8 mouse cellular contexts compared by ENCODE assay signal in genomic region chrX:36744735-36745134, GRCm38 (mm10). TPM values are rescaled to one million over a fixed set of nuclear protein-coding genes. Genes with fewer than 3 reads are reported as not detected.
DNase-seq lines count a peak whose midpoint lies in the region; TF ChIP-seq lines count a peak whose summit lies in the region.

No protein-coding gene starts in this region.

- peak; percentile 23 for DNase-seq in kidney, adult 9 months
- no peak for DNase-seq in kidney, adult 11 months
- peak; percentile 22 to 57 for DNase-seq in kidney, postnatal 4 days
- DNase-seq in right cerebral cortex, postnatal 25 days = peak; percentile 10
- no peak for DNase-seq in cerebellum, postnatal 4 days (ENCODE audit: low spot score in 2 of 2)
- no peak for DNase-seq in embryo, embryonic 11 days

- no peak for TF ChIP-seq POLR2A in ES-Bruce4 (IDR thresholded peaks at IDR 0.05; ENCODE audit: insufficient read depth, low read length)
- peak; percentile 31; the same call in 1 of the 2 replicates for TF ChIP-seq POLR2A in embryonic fibroblast, embryonic 13.5 days (IDR thresholded peaks at IDR 0.05; ENCODE audit: low read depth, low read length)

- no peak overlapping the region for H3K9ac ChIP-seq in ES-Bruce4 (ENCODE audit: low read depth, poor library complexity, severe bottlenecking)

- peak overlapping the region; percentile 49 for H3K27ac ChIP-seq in ES-Bruce4 (ENCODE audit: insufficient read depth, low read length)
- H3K27ac ChIP-seq in embryonic fibroblast, embryonic 13.5 days (ENCODE audit: insufficient read depth, low read length) = no peak overlapping the region

- TF ChIP-seq EP300 in ES-Bruce4 (IDR thresholded peaks at IDR 0.05; ENCODE audit: insufficient read depth, low read depth, low read length) = no peak

- H3K4me3 ChIP-seq in ES-Bruce4 (ENCODE audit: low read depth, low read length) = peak overlapping the region; percentile 40
- no peak overlapping the region for H3K4me3 ChIP-seq in embryonic fibroblast, embryonic 13.5 days (ENCODE audit: insufficient read depth, low read length)

- H3K27me3 ChIP-seq in ES-Bruce4 (ENCODE audit: control insufficient read depth, insufficient read depth, low read length, poor library complexity, severe bottlenecking) = no peaks in the 10 kb centered on the region

- H3K4me1 ChIP-seq in ES-Bruce4 (ENCODE audit: control insufficient read depth, insufficient read depth, low read length) = no peaks in the 10 kb centered on the region
- peaks cover 3% of the 10 kb centered on the region for H3K4me1 ChIP-seq in embryonic fibroblast, embryonic 13.5 days (ENCODE audit: control insufficient read depth, insufficient read depth, low read length)

- H3K9me3 ChIP-seq in ES-Bruce4 (replicated peaks; ENCODE audit: control insufficient read depth, insufficient read depth, low read length, poor library complexity, severe bottlenecking) = no peaks in the 10 kb centered on the region

- H3K36me3 ChIP-seq in ES-Bruce4 (ENCODE audit: control insufficient read depth, insufficient read depth, low read length, poor library complexity, severe bottlenecking) = no peaks in the 10 kb centered on the region

- no peak for TF ChIP-seq CTCF in ES-Bruce4 (IDR thresholded peaks at IDR 0.05; ENCODE audit: low read depth, low read length)
- no peak for TF ChIP-seq CTCF in embryonic fibroblast, embryonic 13.5 days (IDR thresholded peaks at IDR 0.05; ENCODE audit: borderline replicate concordance, insufficient read depth, low read length)

RNA-seq across cellular contexts. Expression of gene Slc25a43, which starts 1.3 kb away (rescaled TPM):
- 5.2 and 7.8 TPM in 2 replicates for polyA plus RNA-seq in ES-Bruce4 (2011; ENCODE audit: insufficient read depth, insufficient read length, low read depth, missing spikeins)
- 2.6 and 6.8 TPM in 2 replicates for polyA plus RNA-seq in embryonic fibroblast, embryonic 13.5 days (2011; ENCODE audit: insufficient read length, low read depth, missing spikeins)

RNA-seq across cellular contexts. Expression of gene Slc25a5, which starts 50.7 kb away (rescaled TPM):
- polyA plus RNA-seq in ES-Bruce4 (2011; ENCODE audit: insufficient read depth, insufficient read length, low read depth, missing spikeins) = 680 TPM in 2 replicates
- 488 and 502 TPM in 2 replicates for polyA plus RNA-seq in embryonic fibroblast, embryonic 13.5 days (2011; ENCODE audit: insufficient read length, low read depth, missing spikeins)

Comparison
In these comparisons a context has a peak if more than half of its experiments do, and no peak if none do; other contexts are left out.
1. DNase-seq: peak in kidney, adult 9 months (single experiment), kidney, postnatal 4 days (2 of 2) and right cerebral cortex, postnatal 25 days (single experiment); none in kidney, adult 11 months (single experiment), cerebellum, postnatal 4 days (0 of 2) and embryo, embryonic 11 days (single experiment).